Mouse (Mus musculus): ENCODE data around the gene Plekhg5. TPM values are rescaled to one million over a fixed set of nuclear protein-coding genes. Genes with fewer than 3 reads are reported as not detected.

Gene Plekhg5
- polyA plus RNA-seq, 1 experiment from 2014 or later: 17.4 TPM

GRCm38 (mm10) chr4:152086505-152087210 lies 14.4 kb downstream of the Plekhg5 start:
- Histone ChIP-seq H3K9ac (replicated peaks; ENCODE audit: low read depth) (peak overlapping the region; percentile 75), H3K4me2 (replicated peaks; ENCODE audit: low read depth, low read length) (peak overlapping the region; percentile 85), H3K27ac (ENCODE audit: low read length) (peak overlapping the region; percentile 62; the same call in 1 of the 2 replicates), H3K4me1 (ENCODE audit: insufficient read depth, low read depth, low read length) (peaks cover 12% of the 10 kb centered on the region), H3K9me3 (ENCODE audit: low read length) (no peaks in the 10 kb centered on the region), H3K27me3 (replicated peaks; ENCODE audit: insufficient read depth, low read length) (no peaks in the 10 kb centered on the region), H3K36me3 (ENCODE audit: insufficient read depth, low read length) (no peaks in the 10 kb centered on the region), H3K4me3 (ENCODE audit: low read depth, low read length) (peak overlapping the region; percentile 67)
- WGBS: under 1% methylated on average over 45 of the region's 92 CpGs
- peak; percentile 68 for DNase-seq (ENCODE audit: low spot score)
- peak; percentile 91 for ATAC-seq
- TF ChIP-seq EP300 (IDR thresholded peaks at IDR 0.05) (no peak), CTCF (IDR thresholded peaks at IDR 0.05) (no peak)

DNA sequence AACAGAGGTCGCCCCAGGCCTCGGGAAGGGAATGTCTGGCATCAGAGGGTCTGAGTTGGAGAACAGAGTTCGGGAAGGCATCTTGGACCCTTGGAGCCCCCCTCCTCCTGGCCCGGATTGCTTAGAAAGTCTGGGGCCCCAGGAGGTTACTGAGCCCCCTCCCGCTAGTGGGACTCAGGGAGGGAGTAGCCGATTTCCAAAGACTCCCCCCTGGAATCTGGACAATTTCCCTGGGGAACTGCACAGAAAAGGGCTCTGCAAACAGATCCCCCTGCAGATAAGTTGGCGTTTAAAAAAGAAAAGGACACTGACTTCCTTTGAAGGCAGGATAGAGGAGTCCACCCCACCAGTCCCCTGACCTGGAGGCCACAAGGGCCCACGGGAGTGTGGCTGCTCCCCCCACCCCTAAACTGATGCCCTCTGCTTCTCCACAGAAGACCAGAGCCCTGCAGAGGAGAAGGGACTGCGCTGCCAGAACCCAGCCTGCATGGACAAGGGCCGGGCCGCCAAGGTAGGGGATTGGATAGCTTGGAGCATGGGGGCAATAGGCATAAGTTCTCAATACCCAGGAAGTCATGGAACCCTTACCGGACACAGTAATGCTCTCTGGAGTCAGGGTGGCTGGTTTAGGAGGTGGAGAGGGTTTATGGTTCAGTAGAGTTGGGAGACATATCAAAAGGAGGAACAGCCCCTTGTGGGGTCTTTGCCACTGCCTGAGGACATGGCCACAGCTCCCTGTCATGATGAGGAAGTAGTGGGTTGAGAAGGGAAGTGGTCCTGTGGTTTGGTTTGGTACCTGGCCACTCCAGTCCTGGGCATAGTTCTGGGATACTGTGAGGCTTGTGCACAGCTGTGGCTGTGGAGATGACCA lies 15.1 kb downstream of the Plekhg5 start:
- Histone ChIP-seq H3K9me3 (ENCODE audit: low read length) (no peaks in the 10 kb centered on the region), H3K27me3 (replicated peaks; ENCODE audit: insufficient read depth, low read length) (no peaks in the 10 kb centered on the region), H3K36me3 (ENCODE audit: insufficient read depth, low read length) (no peaks in the 10 kb centered on the region), H3K4me1 (ENCODE audit: insufficient read depth, low read depth, low read length) (peaks cover 12% of the 10 kb centered on the region), H3K4me2 (replicated peaks; ENCODE audit: low read depth, low read length) (peak overlapping the region; percentile 85), H3K4me3 (ENCODE audit: low read depth, low read length) (peak overlapping the region; percentile 67), H3K9ac (replicated peaks; ENCODE audit: low read depth) (peak overlapping the region; percentile 75), H3K27ac (ENCODE audit: low read length) (peak overlapping the region; percentile 62; the same call in 1 of the 2 replicates)
- 5% methylated on average over 12 of the region's 12 CpGs for WGBS
- TF ChIP-seq CTCF (IDR thresholded peaks at IDR 0.05): no peak
- no peak for DNase-seq (ENCODE audit: low spot score)
- ATAC-seq: 0 out of 2 replicates have a peak, but pooled peaks have one; percentile 2

GRCm38 (mm10) chr4:152088133-152088532 lies 15.8 kb downstream of the Plekhg5 start:
- no peak overlapping the region for H3K4me3 ChIP-seq (ENCODE audit: low read depth, low read length)
- 40% methylated on average over 4 of the region's 4 CpGs for WGBS
- no peak for TF ChIP-seq EP300 (IDR thresholded peaks at IDR 0.05)
- no peaks in the 10 kb centered on the region for H3K36me3 ChIP-seq (ENCODE audit: insufficient read depth, low read length)
- no peaks in the 10 kb centered on the region for H3K27me3 ChIP-seq (replicated peaks; ENCODE audit: insufficient read depth, low read length)
- ATAC-seq (0 out of 2 replicates have a peak, but pooled peaks have one; percentile 5), DNase-seq (ENCODE audit: low spot score) (peak; percentile 48)
- H3K27ac ChIP-seq (ENCODE audit: low read length): no peak overlapping the region
- H3K9ac ChIP-seq (replicated peaks; ENCODE audit: low read depth): no peak overlapping the region
- H3K4me1 ChIP-seq (ENCODE audit: insufficient read depth, low read depth, low read length): peaks cover 12% of the 10 kb centered on the region
- H3K9me3 ChIP-seq (ENCODE audit: low read length): no peaks in the 10 kb centered on the region
- H3K4me2 ChIP-seq (replicated peaks; ENCODE audit: low read depth, low read length): peak overlapping the region; percentile 85

GRCm38 (mm10) chr4:152088556-152089120 lies 16.3 kb downstream of the Plekhg5 start:
- no peak for TF ChIP-seq EP300 (IDR thresholded peaks at IDR 0.05)
- TF ChIP-seq CTCF (IDR thresholded peaks at IDR 0.05): no peak
- Histone ChIP-seq H3K4me3 (ENCODE audit: low read depth, low read length) (no peak overlapping the region), H3K36me3 (ENCODE audit: insufficient read depth, low read length) (no peaks in the 10 kb centered on the region), H3K4me1 (ENCODE audit: insufficient read depth, low read depth, low read length) (peaks cover 12% of the 10 kb centered on the region), H3K9ac (replicated peaks; ENCODE audit: low read depth) (no peak overlapping the region), H3K4me2 (replicated peaks; ENCODE audit: low read depth, low read length) (no peak overlapping the region), H3K9me3 (ENCODE audit: low read length) (no peaks in the 10 kb centered on the region), H3K27ac (ENCODE audit: low read length) (no peak overlapping the region), H3K27me3 (replicated peaks; ENCODE audit: insufficient read depth, low read length) (no peaks in the 10 kb centered on the region)
- 48% methylated on average over 8 of the region's 8 CpGs for WGBS
- DNase-seq (ENCODE audit: low spot score) (no peak), ATAC-seq (no peak)

DNA sequence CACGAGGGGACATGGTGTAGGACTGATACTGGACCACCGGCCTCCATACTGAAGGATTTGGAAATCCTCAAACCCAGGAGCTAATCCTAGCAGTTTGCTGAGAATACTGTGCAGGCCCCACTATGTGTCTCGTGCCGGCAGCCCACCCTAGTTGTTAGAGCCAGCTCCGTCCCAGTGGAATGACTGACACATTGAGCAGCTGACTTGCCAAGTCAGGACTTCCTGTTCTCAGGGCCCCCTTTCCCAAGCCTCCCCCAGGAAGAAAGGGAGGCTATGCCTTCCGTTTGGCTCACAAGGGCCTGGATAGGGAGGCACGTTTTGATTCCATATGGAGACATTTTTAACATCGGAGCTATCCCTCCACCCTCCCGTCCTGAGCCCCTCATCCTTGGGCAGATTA lies 17.9 kb downstream of the Plekhg5 start:
- Histone ChIP-seq H3K4me1 (ENCODE audit: insufficient read depth, low read depth, low read length) (peaks cover 12% of the 10 kb centered on the region), H3K27me3 (replicated peaks; ENCODE audit: insufficient read depth, low read length) (no peaks in the 10 kb centered on the region), H3K4me3 (ENCODE audit: low read depth, low read length) (no peak overlapping the region), H3K9me3 (ENCODE audit: low read length) (no peaks in the 10 kb centered on the region), H3K27ac (ENCODE audit: low read length) (no peak overlapping the region), H3K4me2 (replicated peaks; ENCODE audit: low read depth, low read length) (no peak overlapping the region), H3K9ac (replicated peaks; ENCODE audit: low read depth) (no peak overlapping the region), H3K36me3 (ENCODE audit: insufficient read depth, low read length) (no peaks in the 10 kb centered on the region)
- TF ChIP-seq CTCF (IDR thresholded peaks at IDR 0.05): no peak
- no peak for TF ChIP-seq EP300 (IDR thresholded peaks at IDR 0.05)
- no peak for DNase-seq (ENCODE audit: low spot score)
- 75% methylated on average over 9 of the region's 9 CpGs for WGBS
- no peak for ATAC-seq

DNA sequence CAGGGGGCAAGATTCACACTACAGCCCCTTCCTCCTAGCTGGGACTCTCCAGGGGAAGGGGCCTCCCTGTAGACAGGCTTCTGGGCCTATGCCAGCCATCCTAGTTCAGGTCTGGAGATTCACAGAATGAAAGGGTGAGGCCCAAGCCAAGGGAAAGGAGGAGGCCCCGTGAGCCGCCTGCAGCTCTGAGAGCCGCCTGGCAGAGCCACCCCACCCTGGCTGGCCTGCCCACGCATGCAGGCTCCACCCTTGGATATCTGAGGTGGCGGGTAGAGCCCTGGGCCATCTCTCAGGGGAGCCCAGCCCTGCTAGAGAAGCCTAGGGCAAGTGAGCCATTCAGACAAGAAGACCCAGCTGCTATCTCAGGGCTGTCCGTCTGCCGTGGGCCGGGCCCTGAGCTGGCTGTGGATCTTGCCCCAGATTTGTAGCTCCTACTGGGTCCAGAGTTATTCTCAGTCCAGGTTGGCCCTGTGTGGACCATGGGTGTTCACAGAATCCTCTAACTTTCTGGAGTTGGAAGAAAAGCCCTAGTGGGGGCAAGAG lies 20.5 kb downstream of the Plekhg5 start:
- TF ChIP-seq CTCF (IDR thresholded peaks at IDR 0.05) (no peak), EP300 (IDR thresholded peaks at IDR 0.05) (no peak)
- Histone ChIP-seq H3K27ac (ENCODE audit: low read length) (no peak overlapping the region), H3K4me3 (ENCODE audit: low read depth, low read length) (no peak overlapping the region), H3K36me3 (ENCODE audit: insufficient read depth, low read length) (no peaks in the 10 kb centered on the region), H3K4me2 (replicated peaks; ENCODE audit: low read depth, low read length) (no peak overlapping the region), H3K4me1 (ENCODE audit: insufficient read depth, low read depth, low read length) (peaks cover 5% of the 10 kb centered on the region), H3K27me3 (replicated peaks; ENCODE audit: insufficient read depth, low read length) (no peaks in the 10 kb centered on the region), H3K9ac (replicated peaks; ENCODE audit: low read depth) (no peak overlapping the region), H3K9me3 (ENCODE audit: low read length) (no peaks in the 10 kb centered on the region)
- no peak for DNase-seq (ENCODE audit: low spot score)
- no peak for ATAC-seq
- 66% methylated on average over 8 of the region's 8 CpGs for WGBS
